8 mouse cellular contexts compared by ENCODE assay signal in genomic region chr11:118379251-118380009, GRCm38 (mm10). TPM values are rescaled to one million over a fixed set of nuclear protein-coding genes. Genes with fewer than 3 reads are reported as not detected.
DNase-seq lines count a peak whose midpoint lies in the region; ATAC-seq lines count a peak whose summit lies in the region.

No protein-coding gene starts in this region.

- H3K9me3 ChIP-seq in hindbrain, embryonic 16.5 days (ENCODE audit: control insufficient read depth, low read length), result no peaks in the 10 kb centered on the region

- no peak overlapping the region for H3K9ac ChIP-seq in hindbrain, embryonic 16.5 days (ENCODE audit: low read depth, low read length)

- H3K4me3 ChIP-seq in hindbrain, embryonic 16.5 days (ENCODE audit: low read length), result no peak overlapping the region

- H3K4me2 ChIP-seq in hindbrain, embryonic 16.5 days (ENCODE audit: low read length), result no peak overlapping the region

- no peak overlapping the region for H3K27ac ChIP-seq in hindbrain, embryonic 16.5 days (ENCODE audit: low read depth, low read length)

- peaks cover 6% of the 10 kb centered on the region; the same call in 1 of the 2 replicates for H3K4me1 ChIP-seq in hindbrain, embryonic 16.5 days (ENCODE audit: control insufficient read depth, insufficient read depth, low read depth, low read length)

- H3K27me3 ChIP-seq in hindbrain, embryonic 16.5 days (replicated peaks; ENCODE audit: control insufficient read depth, insufficient read depth, low read length), result no peaks in the 10 kb centered on the region

- DNase-seq in MN1 (ENCODE audit: low spot score), result peak; percentile 89
- DNase-seq in left cerebral cortex, adult 18-20 months (ENCODE audit: low spot score in 2 of 2), result peak; percentile 86 to 92
- peak; percentile 81 for DNase-seq in skeletal muscle tissue, adult 2 months (ENCODE audit: low read depth, low spot score)
- peak; percentile 50 for DNase-seq in yolk sac, embryonic 10.5 days (ENCODE audit: low spot score)

- peak; percentile 64; the same call in 1 of the 2 replicates for ATAC-seq in cerebellum, adult (ENCODE audit: insufficient number of reproducible peaks, low FRiP score, low TSS enrichment)
- peak; percentile 82; the same call in 1 of the 2 replicates for ATAC-seq in frontal cortex, adult (ENCODE audit: low TSS enrichment)
- ATAC-seq in hindbrain, embryonic 16.5 days, result peak; percentile 54; the same call in 1 of the 2 replicates
- peak; percentile 96 for ATAC-seq in megakaryocyte-erythroid progenitor cell, adult 5-6 weeks (replicated peaks; ENCODE audit: low FRiP score, low TSS enrichment, poor library complexity, severe bottlenecking)

- WGBS in hindbrain, embryonic 16.5 days, result 43% methylated on average over 11 of the region's 11 CpGs

- H3K36me3 ChIP-seq in hindbrain, embryonic 16.5 days (ENCODE audit: control insufficient read depth, insufficient read depth, low read length), result no peaks in the 10 kb centered on the region

RNA-seq across cellular contexts. Expression of gene Lgals3bp, which starts 22.5 kb away (rescaled TPM):
- polyA plus RNA-seq in hindbrain, embryonic 16.5 days (2015; fragmentation: Nextera tagmentation; extraction: Ambion mirVana), result 7.1 and 8.1 TPM in 2 replicates
- 10 to 100 TPM; 21.7 to 21.9 TPM for total RNA-seq in left cerebral cortex, adult 18-20 months (2021)
- total RNA-seq in megakaryocyte-erythroid progenitor cell, adult 5-6 weeks (2014; fragmentation: Nextera tagmentation), result 174 and 211 TPM in 2 replicates
- 112 and 174 TPM in 2 replicates for total RNA-seq in megakaryocyte-erythroid progenitor cell, adult 5-6 weeks (2017)

RNA-seq across cellular contexts. Expression of gene Timp2, which starts 23.9 kb away (rescaled TPM):
- polyA plus RNA-seq in hindbrain, embryonic 16.5 days (2015; fragmentation: Nextera tagmentation; extraction: Ambion mirVana), result 95.2 and 97.8 TPM in 2 replicates
- 100 to 1,000 TPM; 232 to 261 TPM for total RNA-seq in left cerebral cortex, adult 18-20 months (2021)
- 4.4 and 8.0 TPM in 2 replicates for total RNA-seq in megakaryocyte-erythroid progenitor cell, adult 5-6 weeks (2014; fragmentation: Nextera tagmentation)
- total RNA-seq in megakaryocyte-erythroid progenitor cell, adult 5-6 weeks (2017), result 9.3 and 9.5 TPM in 2 replicates

RNA-seq across cellular contexts. Expression of gene Cep295nl, which starts 37.1 kb away (rescaled TPM):
- 0.15 and 0.17 TPM in 2 replicates for polyA plus RNA-seq in hindbrain, embryonic 16.5 days (2015; fragmentation: Nextera tagmentation; extraction: Ambion mirVana)
- 1 to 10 TPM in 1 of 2 experiments, under 1 TPM in 1; 0.82 to 1.3 TPM for total RNA-seq in left cerebral cortex, adult 18-20 months (2021)
- total RNA-seq in megakaryocyte-erythroid progenitor cell, adult 5-6 weeks (2014; fragmentation: Nextera tagmentation), result 0.81 and 2.2 TPM in 2 replicates
- total RNA-seq in megakaryocyte-erythroid progenitor cell, adult 5-6 weeks (2017), result 1.2 TPM in 2 replicates

RNA-seq across cellular contexts. Expression of gene Cant1, which starts 39.5 kb away (rescaled TPM):
- 25.7 and 29.1 TPM in 2 replicates for polyA plus RNA-seq in hindbrain, embryonic 16.5 days (2015; fragmentation: Nextera tagmentation; extraction: Ambion mirVana)
- 10 to 100 TPM; 38.7 to 40.4 TPM for total RNA-seq in left cerebral cortex, adult 18-20 months (2021)
- total RNA-seq in megakaryocyte-erythroid progenitor cell, adult 5-6 weeks (2014; fragmentation: Nextera tagmentation), result 23.9 and 24.7 TPM in 2 replicates
- total RNA-seq in megakaryocyte-erythroid progenitor cell, adult 5-6 weeks (2017), result 7.3 and 11.3 TPM in 2 replicates

RNA-seq across cellular contexts. Expression of gene C1qtnf1, which starts 48.6 kb away (rescaled TPM):
- polyA plus RNA-seq in hindbrain, embryonic 16.5 days (2015; fragmentation: Nextera tagmentation; extraction: Ambion mirVana), result 4.4 and 7.0 TPM in 2 replicates
- total RNA-seq in left cerebral cortex, adult 18-20 months (2021), result 1 to 10 TPM; 4.3 to 4.6 TPM
- not detected in 2 replicates for total RNA-seq in megakaryocyte-erythroid progenitor cell, adult 5-6 weeks (2014; fragmentation: Nextera tagmentation)
- not detected in 2 replicates for total RNA-seq in megakaryocyte-erythroid progenitor cell, adult 5-6 weeks (2017)

Comparison
In these comparisons a context has a peak if more than half of its experiments do, and no peak if none do; other contexts are left out.
1. RNA of gene Lgals3bp, which starts 22.5 kb away (total RNA-seq): 112 to 211 TPM in megakaryocyte-erythroid progenitor cell, adult 5-6 weeks; 21.7 to 21.9 TPM in left cerebral cortex, adult 18-20 months; every median in the first group is over 4 times any median in the second.
2. RNA of gene Timp2, which starts 23.9 kb away (total RNA-seq): 232 to 261 TPM in left cerebral cortex, adult 18-20 months; 4.4 to 9.5 TPM in megakaryocyte-erythroid progenitor cell, adult 5-6 weeks; every median in the first group is over 10 times any median in the second.
3. Peak in every context shown above with its lines, with median percentiles within 50 percentile points of each other: DNase-seq and ATAC-seq.